Mouse (Mus musculus): ENCODE results near the gene Tulp3. TPM values are rescaled to one million over a fixed set of nuclear protein-coding genes. Genes with fewer than 3 reads are reported as not detected.
"Not testable (repeated sequence)": the region's sequence is repeated elsewhere in the genome, so short reads cannot be mapped to it uniquely, and the experiment has no call there.

Tulp3 gene
- polyA plus RNA-seq, 1 experiment = 44.8 TPM

- no peak overlapping the region for H3K4me3 ChIP-seq (replicated peaks; ENCODE audit: insufficient read depth, low read depth, low read length)
- TF ChIP-seq POLR2A (IDR thresholded peaks at IDR 0.05; ENCODE audit: borderline replicate concordance, insufficient read depth, low read length) = no peak
- TF ChIP-seq CTCF (IDR thresholded peaks at IDR 0.05; ENCODE audit: borderline replicate concordance, insufficient read depth, low read depth, low read length) = peak; percentile 64
- no peaks in the 10 kb centered on the region for H3K27me3 ChIP-seq (ENCODE audit: control insufficient read depth, insufficient read depth, low read length)
- H3K27ac ChIP-seq (ENCODE audit: insufficient read depth, low read length) = no peak overlapping the region
- 12% methylated on average over 12 of the region's 12 CpGs for WGBS
- DNase-seq = peak; percentile 71 to 80
- peaks cover under 1% of the 10 kb centered on the region; the same call in 1 of the 2 replicates for H3K4me1 ChIP-seq (ENCODE audit: control insufficient read depth, insufficient read depth, low read length)
Observed at GRCm38 (mm10) chr6:128334397-128335124, 21.1 kb downstream of the Tulp3 start.

GRCm38 (mm10) chr6:128318317-128318716, 37.3 kb downstream of the Tulp3 start:
- TF ChIP-seq CTCF (IDR thresholded peaks at IDR 0.05; ENCODE audit: borderline replicate concordance, insufficient read depth, low read depth, low read length) (peak; percentile 65), POLR2A (IDR thresholded peaks at IDR 0.05; ENCODE audit: borderline replicate concordance, insufficient read depth, low read length) (no peak)
- Histone ChIP-seq H3K27me3 (ENCODE audit: control insufficient read depth, insufficient read depth, low read length) (no peaks in the 10 kb centered on the region), H3K4me3 (replicated peaks; ENCODE audit: insufficient read depth, low read depth, low read length) (no peak overlapping the region), H3K27ac (ENCODE audit: insufficient read depth, low read length) (no peak overlapping the region), H3K4me1 (ENCODE audit: control insufficient read depth, insufficient read depth, low read length) (no peaks in the 10 kb centered on the region)
- DNase-seq = peak; percentile 49 to 60
- 4% methylated on average over 4 of the region's 4 CpGs for whole genome bisulfite sequencing

GRCm38 (mm10) chr6:128315597-128315996, 40.1 kb downstream of the Tulp3 start:
- 74% methylated on average over 8 of the region's 8 CpGs for WGBS
- Histone ChIP-seq H3K27ac (ENCODE audit: insufficient read depth, low read length) (no peak overlapping the region), H3K4me3 (replicated peaks; ENCODE audit: insufficient read depth, low read depth, low read length) (no peak overlapping the region), H3K27me3 (ENCODE audit: control insufficient read depth, insufficient read depth, low read length) (no peaks in the 10 kb centered on the region), H3K4me1 (ENCODE audit: control insufficient read depth, insufficient read depth, low read length) (no peaks in the 10 kb centered on the region)
- DNase-seq = no peak
- TF ChIP-seq POLR2A (IDR thresholded peaks at IDR 0.05; ENCODE audit: borderline replicate concordance, insufficient read depth, low read length) = no peak
- TF ChIP-seq CTCF (IDR thresholded peaks at IDR 0.05; ENCODE audit: borderline replicate concordance, insufficient read depth, low read depth, low read length) = no peak

GRCm38 (mm10) chr6:128314796-128315195, 40.9 kb downstream of the Tulp3 start:
- DNase-seq = no peak
- H3K4me3 ChIP-seq (replicated peaks; ENCODE audit: insufficient read depth, low read depth, low read length) = no peak overlapping the region
- WGBS = 90% methylated on average over 6 of the region's 6 CpGs
- H3K4me1 ChIP-seq (ENCODE audit: control insufficient read depth, insufficient read depth, low read length) = no peaks in the 10 kb centered on the region
- no peak for TF ChIP-seq CTCF (IDR thresholded peaks at IDR 0.05; ENCODE audit: borderline replicate concordance, insufficient read depth, low read depth, low read length)
- TF ChIP-seq POLR2A (IDR thresholded peaks at IDR 0.05; ENCODE audit: borderline replicate concordance, insufficient read depth, low read length) = no peak
- no peaks in the 10 kb centered on the region for H3K27me3 ChIP-seq (ENCODE audit: control insufficient read depth, insufficient read depth, low read length)
- H3K27ac ChIP-seq (ENCODE audit: insufficient read depth, low read length) = no peak overlapping the region

GRCm38 (mm10) chr6:128308311-128308710, 47.3 kb downstream of the Tulp3 start:
- WGBS = 32% methylated on average over 4 of the region's 4 CpGs
- Histone ChIP-seq H3K4me1 (ENCODE audit: control insufficient read depth, insufficient read depth, low read length) (no peaks in the 10 kb centered on the region), H3K27me3 (ENCODE audit: control insufficient read depth, insufficient read depth, low read length) (no peaks in the 10 kb centered on the region), H3K4me3 (replicated peaks; ENCODE audit: insufficient read depth, low read depth, low read length) (no peak overlapping the region), H3K27ac (ENCODE audit: insufficient read depth, low read length) (no peak overlapping the region)
- DNase-seq = peak; percentile 56 to 71
- peak; percentile 86 for TF ChIP-seq CTCF (IDR thresholded peaks at IDR 0.05; ENCODE audit: borderline replicate concordance, insufficient read depth, low read depth, low read length)
- TF ChIP-seq POLR2A (IDR thresholded peaks at IDR 0.05; ENCODE audit: borderline replicate concordance, insufficient read depth, low read length) = no peak

- 87% methylated on average over 4 of the region's 4 CpGs for WGBS
Observed at GRCm38 (mm10) chr6:128304801-128305200, 50.9 kb downstream of the Tulp3 start.

GRCm38 (mm10) chr6:128302640-128303039, 53.0 kb downstream of the Tulp3 start:
- 75% methylated on average over 3 of the region's 3 CpGs for WGBS
- peaks cover 13% of the 10 kb centered on the region for H3K4me1 ChIP-seq (ENCODE audit: control insufficient read depth, insufficient read depth, low read length)
- H3K27ac ChIP-seq (ENCODE audit: insufficient read depth, low read length); DNase-seq; H3K27me3 ChIP-seq (ENCODE audit: control insufficient read depth, insufficient read depth, low read length); H3K4me3 ChIP-seq (replicated peaks; ENCODE audit: insufficient read depth, low read depth, low read length): not testable (repeated sequence)

More at GRCm38 (mm10) chr6:128304801-128305200, 50.9 kb downstream of the Tulp3 start:
- DNase-seq = no peak
- TF ChIP-seq POLR2A (IDR thresholded peaks at IDR 0.05; ENCODE audit: borderline replicate concordance, insufficient read depth, low read length) = no peak
- TF ChIP-seq CTCF (IDR thresholded peaks at IDR 0.05; ENCODE audit: borderline replicate concordance, insufficient read depth, low read depth, low read length) = no peak
- H3K4me1 ChIP-seq (ENCODE audit: control insufficient read depth, insufficient read depth, low read length) = no peaks in the 10 kb centered on the region
- H3K27me3 ChIP-seq (ENCODE audit: control insufficient read depth, insufficient read depth, low read length) = no peaks in the 10 kb centered on the region
- H3K27ac ChIP-seq (ENCODE audit: insufficient read depth, low read length) = no peak overlapping the region
- no peak overlapping the region for H3K4me3 ChIP-seq (replicated peaks; ENCODE audit: insufficient read depth, low read depth, low read length)

GRCm38 (mm10) chr6:128301891-128302290, 53.8 kb downstream of the Tulp3 start:
- 90% methylated on average over 3 of the region's 3 CpGs for WGBS
- DNase-seq = no peak
- Histone ChIP-seq H3K4me3 (replicated peaks; ENCODE audit: insufficient read depth, low read depth, low read length) (no peak overlapping the region), H3K27ac (ENCODE audit: insufficient read depth, low read length) (no peak overlapping the region), H3K27me3 (ENCODE audit: control insufficient read depth, insufficient read depth, low read length) (no peaks in the 10 kb centered on the region), H3K4me1 (ENCODE audit: control insufficient read depth, insufficient read depth, low read length) (peaks cover 20% of the 10 kb centered on the region)
- TF ChIP-seq POLR2A (IDR thresholded peaks at IDR 0.05; ENCODE audit: borderline replicate concordance, insufficient read depth, low read length) (no peak), CTCF (IDR thresholded peaks at IDR 0.05; ENCODE audit: borderline replicate concordance, insufficient read depth, low read depth, low read length) (no peak)
